Mouse (Mus musculus) gastrocnemius, postnatal 36 days (tissue): ENCODE measurements at regions not wholly inside any gene's neighbourhood (a gene's known extent, or its start where the extent isn't known, plus 50 kb on each side); places are given as distances from the start of the nearest gene placed in this dataset.
"Not testable (repeated sequence)": the region's sequence is repeated elsewhere in the genome, so short reads cannot be mapped to it uniquely, and the experiment has no call there.

Source experiments
- DNase-seq, 2 experiments: peaks; one replicate each; pipeline ENCODE4 v3.0.0; 2022
- intact Hi-C: fragments of 180-260 bp; cut with DNase I; formaldehyde crosslinking; loops from one replicate; pipeline ENCODE4 v1.15.1; 2025

GRCm38 (mm10) chr4:3497392-3497791, 312.2 kb upstream of the Vmn1r3 start:
- intact Hi-C loops, DNase-seq: not testable (repeated sequence)

- DNase-seq, intact Hi-C loops: not testable (repeated sequence)
Measured at GRCm38 (mm10) chr4:3495987-3496386, 310.8 kb upstream of the Vmn1r3 start.

- DNase-seq, intact Hi-C loops: not testable (repeated sequence)
Measured at GRCm38 (mm10) chr4:3494123-3494681, 309.0 kb upstream of the Vmn1r3 start.

GRCm38 (mm10) chr4:3490901-3491300, 305.7 kb upstream of the Vmn1r3 start:
- intact Hi-C loops, DNase-seq: not testable (repeated sequence)

GRCm38 (mm10) chr4:3482092-3482491, 296.9 kb upstream of the Vmn1r3 start:
- intact Hi-C loops: no loop called here
- DNase-seq: no peak

- intact Hi-C loops: no loop called here
- no peak for DNase-seq
Measured at GRCm38 (mm10) chr4:3456773-3457172, 271.6 kb upstream of the Vmn1r3 start.

- intact Hi-C loops: loop anchor here (5.0 kb wide), 1 partner anchor 380 kb away; no protein-coding TSS in a partner anchor
- DNase-seq: not testable (repeated sequence)
Measured at GRCm38 (mm10) chr4:3437380-3437779, 252.2 kb upstream of the Vmn1r3 start.

GRCm38 (mm10) chr4:3427968-3428367, 242.8 kb upstream of the Vmn1r3 start:
- no peak for DNase-seq
- intact Hi-C loops: no loop called here

- intact Hi-C loops: no loop called here
- DNase-seq: no peak
Measured at GRCm38 (mm10) chr4:3419920-3420499, 234.9 kb upstream of the Vmn1r3 start.

GRCm38 (mm10) chr4:3416670-3417069, 231.5 kb upstream of the Vmn1r3 start:
- intact Hi-C loops: no loop called here
- DNase-seq: no peak

- DNase-seq, intact Hi-C loops: not testable (repeated sequence)
Measured at GRCm38 (mm10) chr4:3414442-3415022, 229.4 kb upstream of the Vmn1r3 start.

- intact Hi-C loops: no loop called here
- DNase-seq: no peak
Measured at GRCm38 (mm10) chr4:3413493-3414441, 228.6 kb upstream of the Vmn1r3 start.

- DNase-seq, intact Hi-C loops: not testable (repeated sequence)
Measured at GRCm38 (mm10) chr4:3412323-3412722, 227.2 kb upstream of the Vmn1r3 start.

- intact Hi-C loops, DNase-seq: not testable (repeated sequence)
Measured at GRCm38 (mm10) chr4:3402856-3403255, 217.7 kb upstream of the Vmn1r3 start.

- intact Hi-C loops, DNase-seq: not testable (repeated sequence)
Measured at GRCm38 (mm10) chr4:3401766-3402165, 216.6 kb upstream of the Vmn1r3 start.

- intact Hi-C loops: not testable (repeated sequence)
Measured at GRCm38 (mm10) chr4:3391579-3391978, 206.4 kb upstream of the Vmn1r3 start.

GRCm38 (mm10) chr4:3373027-3373763, 188.0 kb upstream of the Vmn1r3 start:
- intact Hi-C loops, DNase-seq: not testable (repeated sequence)

More at GRCm38 (mm10) chr4:3391579-3391978, 206.4 kb upstream of the Vmn1r3 start:
- not testable (repeated sequence) for DNase-seq

- DNase-seq, intact Hi-C loops: not testable (repeated sequence)
Measured at GRCm38 (mm10) chr4:3368021-3368420, 182.9 kb upstream of the Vmn1r3 start.

GRCm38 (mm10) chr4:3343443-3343842, 158.3 kb upstream of the Vmn1r3 start:
- not testable (repeated sequence) for DNase-seq

GRCm38 (mm10) chr4:3342696-3343095, 157.5 kb upstream of the Vmn1r3 start:
- intact Hi-C loops, DNase-seq: not testable (repeated sequence)

More at GRCm38 (mm10) chr4:3343443-3343842, 158.3 kb upstream of the Vmn1r3 start:
- intact Hi-C loops: not testable (repeated sequence)
